Mouse (Mus musculus) ES-E14 (cell line): ENCODE data around the gene Pex26.

Source experiments
- CHD2 ChIP-seq: IDR thresholded peaks from 2 replicates; pipeline ENCODE4 v1.6.1; 2014; ENCODE audit warnings: mild to moderate bottlenecking, low read depth, low read length, inconsistent platforms
- HCFC1 ChIP-seq: IDR thresholded peaks from 2 replicates; pipeline ENCODE4 v1.6.1; 2012; ENCODE audit warnings: low read length, inconsistent platforms, borderline replicate concordance; ENCODE audit not compliant: insufficient read depth

DNA sequence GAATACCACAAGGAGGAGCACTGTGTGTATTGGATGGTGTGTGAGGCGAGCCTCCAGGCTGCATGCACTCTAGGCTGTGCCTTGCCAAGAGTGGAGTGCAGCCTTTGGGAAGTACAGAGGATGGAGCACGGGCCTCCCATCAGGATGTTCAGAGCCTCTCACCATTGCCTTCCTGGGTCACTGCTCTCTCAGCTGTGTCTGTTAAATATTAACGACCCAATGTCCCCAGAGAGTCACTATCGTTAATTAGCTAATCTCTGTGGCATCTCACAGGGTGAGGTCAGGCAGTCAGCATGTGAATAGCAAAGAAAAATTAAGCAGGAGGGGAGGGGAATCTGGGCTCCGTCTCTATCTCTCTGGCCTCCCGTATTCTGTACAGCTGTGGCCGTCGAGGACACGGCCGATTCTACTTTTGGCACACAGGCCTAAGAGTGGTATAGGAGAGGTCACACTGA, 17.3 kb upstream of the Pex26 start:
- TF ChIP-seq HCFC1 (no peak), CHD2 (no peak)
